Mouse (Mus musculus): ENCODE measurements at regions not wholly inside any gene's neighbourhood (a gene's known extent, or its start where the extent isn't known, plus 50 kb on each side); places are given as distances from the start of the nearest gene placed in this dataset.

GRCm38 (mm10) chr3:147968271-147968670, 1022.1 kb downstream of the Adgrl2 start:
- DNase-seq (ENCODE audit: low read depth) = no peak

GRCm38 (mm10) chr3:147967866-147968265, 1022.5 kb downstream of the Adgrl2 start:
- DNase-seq (ENCODE audit: low read depth) = no peak

GRCm38 (mm10) chr3:147967261-147967660, 1023.1 kb downstream of the Adgrl2 start:
- DNase-seq (ENCODE audit: low read depth) = no peak

DNA sequence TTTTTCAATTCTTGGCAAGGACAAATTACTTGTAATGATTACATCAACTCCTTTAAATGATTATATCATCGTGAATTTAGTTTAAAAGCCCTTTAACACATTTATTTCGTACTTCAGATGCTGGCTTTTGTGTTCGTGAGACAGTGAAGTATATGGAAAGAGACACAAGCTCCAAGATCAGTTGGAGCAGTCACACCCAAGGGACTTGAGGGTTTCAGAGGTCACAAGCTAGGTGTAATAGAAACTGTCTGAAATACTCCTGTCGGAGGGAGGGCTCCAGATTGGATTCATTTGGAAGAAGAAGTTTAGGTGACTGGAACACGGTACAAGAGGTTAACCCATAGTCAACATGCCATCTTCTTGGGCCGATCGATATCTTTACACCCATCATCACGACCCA, 1023.5 kb downstream of the Adgrl2 start:
- DNase-seq (ENCODE audit: low read depth) = no peak

- no peak for DNase-seq (ENCODE audit: low read depth)
Observed at GRCm38 (mm10) chr3:147966379-147966778, 1024.0 kb downstream of the Adgrl2 start.

- DNase-seq (ENCODE audit: low read depth) = no peak
Observed at GRCm38 (mm10) chr3:147963698-147964476, 1026.5 kb downstream of the Adgrl2 start.

GRCm38 (mm10) chr3:147948041-147948592, 1042.2 kb downstream of the Adgrl2 start:
- DNase-seq (ENCODE audit: low read depth) = no peak

GRCm38 (mm10) chr3:147943314-147943713, 1047.0 kb downstream of the Adgrl2 start:
- no peak for DNase-seq (ENCODE audit: low read depth)

DNA sequence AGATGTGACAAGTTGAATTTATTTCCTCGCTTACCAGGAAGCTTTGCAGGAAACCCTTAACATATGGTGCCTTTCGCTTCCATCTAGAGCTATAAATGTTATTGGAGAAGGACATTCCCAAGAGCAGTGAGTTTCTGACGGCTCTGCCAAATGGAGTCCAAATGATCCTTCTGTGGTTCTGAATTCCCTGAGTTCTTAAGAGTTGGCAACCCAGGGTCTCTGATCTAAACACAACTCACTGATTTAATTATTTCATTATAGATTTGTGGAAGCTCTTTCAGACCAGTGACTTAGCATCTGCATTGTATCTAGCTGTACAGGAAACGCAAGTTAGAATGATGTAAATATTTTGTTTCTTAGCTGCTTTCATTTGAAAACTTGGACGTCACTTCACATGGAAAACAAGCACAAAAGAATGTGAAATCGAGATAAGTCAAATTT, 1059.5 kb downstream of the Adgrl2 start:
- no peak for DNase-seq (ENCODE audit: low read depth)

DNA sequence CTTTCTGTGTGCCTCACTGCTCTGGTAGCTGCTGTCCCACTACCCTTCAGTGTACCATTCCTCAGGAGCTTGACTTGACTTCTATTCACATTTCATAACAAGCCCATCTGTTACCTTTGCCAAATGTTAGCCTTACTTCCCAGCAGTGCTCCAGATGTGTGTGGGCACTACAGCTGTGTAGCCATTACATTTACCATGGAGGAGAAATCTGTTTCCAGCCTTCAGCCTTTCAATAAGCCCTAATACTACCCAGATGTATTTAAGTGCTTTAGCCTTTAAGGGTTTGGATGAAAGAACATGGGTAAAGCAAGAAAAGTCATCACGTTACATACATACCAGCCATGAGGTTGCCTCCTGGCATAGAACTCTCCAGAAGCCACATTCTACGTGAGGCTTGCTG, 1068.0 kb downstream of the Ttll7 start:
- no peak for DNase-seq (ENCODE audit: low read depth)

GRCm38 (mm10) chr3:147919701-147920100, 1067.5 kb downstream of the Ttll7 start:
- DNase-seq (ENCODE audit: low read depth) = no peak

- DNase-seq (ENCODE audit: low read depth) = no peak
Observed at GRCm38 (mm10) chr3:147919146-147919545, 1067.0 kb downstream of the Ttll7 start.

- DNase-seq (ENCODE audit: low read depth) = no peak
Observed at GRCm38 (mm10) chr3:147896751-147897150, 1044.6 kb downstream of the Ttll7 start.

GRCm38 (mm10) chr3:147891682-147892081, 1039.5 kb downstream of the Ttll7 start:
- no peak for DNase-seq (ENCODE audit: low read depth)

DNA sequence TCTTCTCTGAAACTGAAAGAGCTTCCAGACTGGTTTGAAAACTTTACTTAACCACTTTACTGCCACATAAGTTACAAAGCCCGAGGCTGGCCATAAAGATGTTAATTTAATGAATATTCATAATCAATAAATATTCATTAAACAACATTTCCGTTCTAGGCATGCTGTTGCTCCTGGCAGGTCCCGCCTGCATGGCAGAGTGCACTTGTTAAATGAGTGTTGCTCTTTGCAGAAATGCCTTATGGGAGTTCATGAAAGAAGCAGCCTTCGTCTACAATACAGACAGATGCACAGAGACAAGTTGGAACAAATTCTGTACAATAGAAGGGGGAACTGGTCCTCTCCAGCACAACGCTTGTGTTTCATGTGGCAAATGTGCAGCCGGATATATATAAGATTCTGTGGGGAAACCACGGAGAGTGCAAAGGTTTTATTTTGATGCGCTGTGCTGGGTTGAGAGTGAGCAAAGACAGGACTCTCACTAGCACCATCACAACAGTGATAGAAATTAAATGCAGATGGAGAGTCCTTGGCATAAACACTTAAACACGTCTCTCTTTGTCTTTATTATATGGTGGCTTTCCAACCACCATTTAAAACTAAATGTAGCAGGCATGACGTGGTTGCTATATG, 1034.2 kb downstream of the Ttll7 start:
- no peak for DNase-seq (ENCODE audit: low read depth)

- DNase-seq (ENCODE audit: low read depth) = no peak
Observed at GRCm38 (mm10) chr3:147882936-147883645, 1030.9 kb downstream of the Ttll7 start.

DNA sequence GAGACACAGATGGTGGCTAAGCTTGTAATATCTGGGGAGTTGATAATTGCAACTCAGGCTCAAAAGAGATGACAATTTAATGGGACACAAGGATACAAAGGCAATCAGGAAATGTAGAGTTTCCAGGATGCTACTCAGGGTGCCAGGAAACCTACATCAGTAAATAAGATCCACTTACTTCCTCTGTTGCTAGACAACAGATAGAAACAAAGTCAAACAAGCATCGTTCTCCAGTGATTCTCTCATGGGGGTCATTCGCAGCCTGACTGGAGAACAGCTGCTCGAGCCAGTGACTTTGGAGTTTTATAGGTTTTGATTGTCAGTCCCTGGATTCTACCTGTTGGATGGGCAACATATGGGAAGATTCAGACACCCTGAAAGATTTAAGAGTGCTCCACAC, 1026.5 kb downstream of the Ttll7 start:
- no peak for DNase-seq (ENCODE audit: low read depth)

- DNase-seq (ENCODE audit: low read depth) = no peak
Observed at GRCm38 (mm10) chr3:147868281-147868680, 1016.1 kb downstream of the Ttll7 start.

GRCm38 (mm10) chr3:147853346-147853745, 1001.2 kb downstream of the Ttll7 start:
- no peak for DNase-seq (ENCODE audit: low read depth)

DNA sequence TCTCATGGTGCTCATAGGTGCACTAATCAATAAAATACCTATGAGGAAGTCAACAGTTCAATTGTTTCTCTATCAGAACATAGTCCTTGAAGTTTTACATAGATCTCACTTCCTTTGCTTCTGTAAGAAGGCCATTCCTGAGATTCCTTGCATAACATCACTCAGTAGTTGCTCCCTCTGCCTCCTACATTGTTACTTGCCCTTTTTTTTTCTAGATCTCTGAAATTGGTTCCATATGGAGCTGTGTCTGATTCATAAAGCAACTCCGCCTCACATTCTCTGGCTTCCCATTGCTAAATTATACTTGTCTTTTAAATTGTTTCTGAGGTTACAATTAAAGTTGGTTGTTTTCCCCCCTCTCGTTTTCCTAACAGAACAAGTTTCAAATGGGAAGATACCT, 1000.7 kb downstream of the Ttll7 start:
- no peak for DNase-seq (ENCODE audit: low read depth)

DNA sequence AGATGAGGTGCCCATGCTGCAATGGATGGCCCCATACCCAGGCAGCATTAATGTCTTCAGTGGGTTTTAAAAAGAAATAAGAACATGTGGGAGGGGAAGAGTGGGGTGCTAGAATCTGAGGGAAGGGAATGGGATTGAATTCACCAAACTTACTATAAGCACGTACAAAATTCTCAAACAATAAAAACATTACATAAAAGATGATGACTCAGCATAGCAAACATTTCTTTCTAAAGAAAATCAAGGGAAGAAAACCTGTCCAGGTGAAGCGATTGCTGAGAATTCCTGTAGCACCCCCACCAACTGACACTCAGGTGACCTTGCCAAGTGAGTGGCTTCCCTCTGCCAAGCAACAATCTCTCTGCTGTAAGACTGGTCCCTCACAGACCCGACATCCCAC, 989.2 kb downstream of the Ttll7 start:
- no peak for DNase-seq (ENCODE audit: low read depth)

GRCm38 (mm10) chr3:147838816-147839215, 986.6 kb downstream of the Ttll7 start:
- DNase-seq (ENCODE audit: low read depth) = no peak

GRCm38 (mm10) chr3:147835716-147836115, 983.5 kb downstream of the Ttll7 start:
- no peak for DNase-seq (ENCODE audit: low read depth)

Measured in c-Kit-positive CD71-positive TER-119-negative erythroid progenitor cells, embryonic 14.5 days (primary cell).